Mouse (Mus musculus): ENCODE measurements around the gene Scrn3.
A peak's percentile ranks its signal among the peaks of the same experiment; 100 is the strongest.

- TF ChIP-seq CTCF (IDR thresholded peaks at IDR 0.05; ENCODE audit: low read depth), result peak; percentile 61
- no peak for TF ChIP-seq EP300 (IDR thresholded peaks at IDR 0.05; ENCODE audit: low read depth)
These were observed 30.7 kb upstream of the Scrn3 start for GRCm38 (mm10) chr2:73281707-73282106.

All from liver, postnatal 0 days (tissue).